Mouse (Mus musculus) C2C12 (cell line): ENCODE data around the gene Efnb2.

Experiments
- CTCF ChIP-seq: IDR thresholded peaks from one replicate; pipeline ENCODE4 v1.5.1; 2011; ENCODE audit not compliant: control insufficient read depth, insufficient read depth, insufficient read length
- MAX ChIP-seq: IDR thresholded peaks from one replicate; pipeline ENCODE4 v1.6.1; 2011; ENCODE audit warnings: mild to moderate bottlenecking, control low read depth
- MYOG ChIP-seq: IDR thresholded peaks from one replicate; pipeline ENCODE4 v1.6.1; 2011; ENCODE audit not compliant: control insufficient read depth, insufficient read length; ENCODE audit errors: extremely low read depth
- USF1 ChIP-seq: IDR thresholded peaks from one replicate; pipeline ENCODE4 v1.6.1; 2011; ENCODE audit warnings: low read depth, mild to moderate bottlenecking, control low read depth, moderate library complexity

DNA sequence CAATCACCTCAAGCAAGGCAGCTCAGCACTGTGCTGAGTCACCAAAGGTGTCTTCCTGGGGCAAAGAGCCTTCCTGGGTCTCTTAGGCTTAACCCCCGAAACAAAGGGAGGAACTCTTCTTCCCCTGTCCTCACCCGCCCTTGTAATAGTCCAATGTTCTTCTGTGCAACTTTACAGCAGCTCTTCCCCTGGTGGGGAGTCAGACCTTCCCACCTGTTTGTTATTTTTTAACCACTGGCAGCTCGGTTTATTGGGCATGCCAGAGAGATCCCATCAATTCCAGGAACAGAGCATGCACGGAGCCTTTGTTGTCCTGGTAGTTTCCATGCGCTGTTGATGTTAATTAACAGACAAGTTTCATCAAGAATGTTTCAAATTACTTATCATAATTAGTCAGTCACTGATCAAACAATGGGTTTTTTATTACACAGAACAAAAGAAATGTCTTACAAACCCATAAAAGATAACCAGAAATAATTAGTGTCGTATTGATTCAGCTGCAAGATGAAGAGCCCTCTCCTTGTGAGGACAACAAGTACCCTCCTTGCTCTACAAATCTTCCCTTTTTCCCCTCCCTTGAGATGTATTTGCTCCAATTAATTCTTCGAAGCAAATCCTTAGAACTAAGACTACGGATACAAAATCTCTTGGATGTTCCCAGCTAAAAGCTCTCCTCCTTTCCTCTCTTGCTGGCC lies 21.3 kb downstream of the Efnb2 start:
- TF ChIP-seq MAX, result no peak
- no peak for TF ChIP-seq CTCF
- TF ChIP-seq USF1, result no peak
- TF ChIP-seq MYOG, result no peak
